Mouse (Mus musculus) embryo, embryonic 9.5 days (tissue): Measurements from ENCODE around the gene Scrg1.
A peak's percentile ranks its signal among the peaks of the same experiment; 100 is the strongest.
"Not testable (repeated sequence)": the region's sequence is repeated elsewhere in the genome, so short reads cannot be mapped to it uniquely, and the experiment has no call there.

Experiments used
- DNase-seq: peaks from one replicate; pipeline ENCODE4 v3.0.0-alpha.2; 2017; ENCODE audit errors: extremely low spot score

The Scrg1 gene

GRCm38 (mm10) chr8:57453361-57453760 is 2.4 kb upstream of the Scrg1 start:
- no peak for DNase-seq

- no peak for DNase-seq
Observed at GRCm38 (mm10) chr8:57457152-57457551, 1.4 kb downstream of the Scrg1 start.

DNA sequence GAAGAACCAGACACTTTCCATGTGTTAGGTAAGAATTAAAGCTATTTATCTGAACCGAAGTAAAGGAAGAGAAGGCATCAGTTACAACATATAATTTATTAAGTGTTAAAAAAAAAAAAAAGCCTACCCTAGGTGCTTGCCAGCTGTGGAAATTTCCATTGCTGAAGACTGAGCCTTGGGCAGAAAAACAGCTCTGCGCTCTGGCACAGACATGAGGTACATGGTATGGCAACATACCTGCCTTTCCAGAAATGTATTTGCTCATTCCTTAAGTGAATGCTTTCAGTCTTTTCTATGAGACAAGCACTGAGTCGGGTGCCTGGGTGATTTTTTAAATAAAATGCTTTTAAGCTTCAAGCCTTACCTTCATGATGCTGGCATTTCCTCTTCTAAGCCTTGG is 2.2 kb downstream of the Scrg1 start:
- no peak for DNase-seq

DNA sequence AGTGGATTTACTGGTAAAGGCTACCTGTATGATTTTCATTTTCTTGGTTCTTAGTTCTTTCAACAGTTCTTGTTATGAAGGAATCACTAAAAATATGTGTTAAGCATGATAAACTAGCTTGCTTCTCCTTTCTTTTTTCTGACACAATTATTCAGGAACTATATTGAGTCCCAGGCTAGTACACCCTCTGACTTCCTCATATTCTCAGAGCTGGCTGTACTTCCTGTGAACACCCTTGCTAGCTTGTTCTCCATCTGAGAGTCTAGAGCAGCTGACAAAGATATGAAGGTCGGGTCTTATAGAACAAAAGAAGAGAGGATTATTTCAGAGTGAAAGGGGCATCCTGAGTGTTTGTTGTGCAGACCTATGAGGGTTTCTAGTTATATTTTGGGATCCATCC is 7.1 kb downstream of the Scrg1 start:
- no peak for DNase-seq

DNA sequence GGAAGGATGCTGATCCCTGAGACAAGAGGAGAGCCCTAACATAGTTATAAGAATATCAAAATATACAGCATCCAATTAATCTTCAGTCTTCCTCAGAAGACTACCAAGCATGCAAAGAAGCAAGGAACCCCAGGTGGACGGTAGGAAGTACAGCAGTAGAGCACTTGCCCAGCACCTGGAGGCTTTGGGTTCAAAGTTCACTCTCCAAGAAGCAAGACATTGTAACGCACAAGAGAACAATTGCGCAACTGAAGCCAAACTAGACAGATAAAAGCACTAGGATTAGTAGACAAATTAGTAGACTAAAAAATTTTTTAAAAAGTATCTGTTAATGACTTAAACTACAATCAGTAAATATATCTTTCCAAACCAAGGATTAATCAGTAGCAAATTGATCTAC is 8.0 kb downstream of the Scrg1 start:
- no peak for DNase-seq

- DNase-seq, result no peak
Observed at GRCm38 (mm10) chr8:57468624-57469023, 12.9 kb downstream of the Scrg1 start.

- no peak for DNase-seq
Observed at GRCm38 (mm10) chr8:57470863-57471262, 15.1 kb downstream of the Scrg1 start.

DNA sequence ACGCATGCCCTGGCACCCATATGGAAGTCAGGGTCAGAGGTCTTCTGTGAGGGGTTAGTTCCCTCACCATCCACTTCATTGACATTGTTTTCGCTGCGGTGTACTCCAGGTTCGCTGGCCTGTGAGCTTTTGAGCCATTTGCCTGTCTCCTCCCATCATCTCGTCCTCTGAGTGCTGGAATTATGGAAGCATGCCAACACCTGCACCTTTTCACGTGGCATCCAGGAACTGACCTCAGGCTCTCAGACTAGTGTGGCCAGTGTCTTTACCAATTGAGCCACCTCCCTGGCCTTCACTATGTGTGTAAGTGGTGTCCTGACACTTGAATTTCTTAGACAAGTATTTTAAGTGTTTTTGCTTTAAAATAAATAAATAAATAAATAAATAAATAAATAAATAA is 18.0 kb downstream of the Scrg1 start:
- DNase-seq, result no peak

DNA sequence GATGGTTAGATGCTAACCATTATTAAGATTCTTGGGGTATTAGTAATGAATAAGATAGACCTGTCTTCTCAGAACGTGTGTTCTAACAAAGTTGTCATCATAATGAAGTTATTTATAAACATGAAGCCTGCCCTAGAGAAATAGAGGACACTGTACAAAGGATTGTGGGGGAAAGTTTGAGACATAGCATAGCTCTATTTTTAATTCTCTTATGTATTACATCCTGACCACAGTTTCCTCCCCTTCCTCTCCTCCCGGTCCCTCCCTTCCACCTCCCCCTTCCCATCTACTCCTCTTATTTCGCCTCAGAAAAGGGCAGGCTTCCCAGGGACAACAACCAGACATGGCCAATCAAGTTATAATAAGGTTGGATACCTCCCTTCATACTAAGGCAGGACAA is 22.7 kb downstream of the Scrg1 start:
- no peak for DNase-seq

DNA sequence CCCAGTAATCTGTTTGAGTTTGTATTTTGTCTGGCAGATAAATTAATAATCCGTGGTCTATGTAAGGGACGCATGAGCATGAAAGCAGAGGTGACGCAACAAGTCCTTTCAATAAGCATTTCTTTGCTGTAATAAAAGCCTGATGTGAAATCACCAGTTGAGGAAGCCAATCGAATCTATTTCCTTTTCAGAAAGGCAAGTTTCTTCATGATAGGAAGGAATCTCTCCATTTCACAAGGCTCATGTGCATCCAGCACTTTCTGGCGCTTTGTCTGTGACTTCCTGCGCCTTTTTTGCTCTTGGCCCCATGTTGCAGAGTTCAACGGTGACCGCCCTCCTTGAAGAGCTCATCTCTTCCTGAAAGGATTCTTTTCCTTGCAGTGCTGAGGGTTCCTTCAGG is 24.0 kb downstream of the Scrg1 start:
- no peak for DNase-seq

- no peak for DNase-seq
Observed at GRCm38 (mm10) chr8:57480606-57481005, 24.9 kb downstream of the Scrg1 start.

- DNase-seq, result peak; percentile 75
Observed at GRCm38 (mm10) chr8:57486491-57487440, 31.0 kb downstream of the Scrg1 start.

GRCm38 (mm10) chr8:57487441-57488155 is 31.9 kb downstream of the Scrg1 start, which contains the start of gene Sap30:
Gene Sap30, minus strand, starts transcription at chr8:57487860.
- peak; percentile 100 for DNase-seq

DNA sequence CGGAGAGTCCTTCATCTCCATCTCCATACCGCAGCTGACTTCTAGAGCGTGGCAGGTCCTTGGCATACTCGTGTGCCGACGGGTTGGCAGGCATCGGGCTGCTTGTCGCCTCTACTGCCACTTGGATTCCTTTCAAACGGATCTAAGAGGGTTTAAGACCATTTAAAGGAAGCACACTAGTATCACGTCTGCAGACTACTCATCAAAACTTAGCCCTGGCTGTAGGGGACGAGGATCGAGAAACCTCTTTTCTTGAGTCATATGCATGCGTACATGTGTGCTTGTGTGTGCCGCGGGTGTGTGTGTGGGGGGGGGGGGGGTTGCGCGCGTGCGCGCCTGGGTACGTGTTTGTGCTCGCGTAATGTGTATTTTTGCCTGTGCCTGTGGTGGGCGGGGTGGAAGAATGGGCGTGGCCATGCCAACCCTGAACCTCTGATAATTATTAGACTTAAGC is 32.6 kb downstream of the Scrg1 start:
- peak; percentile 82 for DNase-seq

DNA sequence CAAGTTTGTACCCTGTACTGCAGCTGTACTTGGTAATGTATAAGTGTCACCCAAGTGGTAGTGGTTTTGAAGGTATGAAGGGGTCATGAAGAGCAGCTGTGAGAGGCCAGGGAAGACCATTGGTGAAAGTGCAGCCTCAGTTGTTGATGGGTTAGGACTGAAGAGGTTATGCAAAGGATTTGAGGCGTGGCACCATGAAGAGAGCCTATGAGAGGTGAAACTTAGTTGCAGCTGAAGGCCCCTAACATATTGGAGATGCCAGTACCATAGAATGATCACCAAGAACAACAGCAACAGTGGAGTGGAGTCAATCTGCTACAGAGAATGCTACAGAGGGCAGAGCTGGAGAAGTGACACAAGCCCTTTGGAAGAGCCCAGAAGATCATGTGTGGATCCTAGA is 33.6 kb downstream of the Scrg1 start:
- no peak for DNase-seq

- DNase-seq, result no peak
Observed at GRCm38 (mm10) chr8:57489896-57490295, 34.2 kb downstream of the Scrg1 start.

DNA sequence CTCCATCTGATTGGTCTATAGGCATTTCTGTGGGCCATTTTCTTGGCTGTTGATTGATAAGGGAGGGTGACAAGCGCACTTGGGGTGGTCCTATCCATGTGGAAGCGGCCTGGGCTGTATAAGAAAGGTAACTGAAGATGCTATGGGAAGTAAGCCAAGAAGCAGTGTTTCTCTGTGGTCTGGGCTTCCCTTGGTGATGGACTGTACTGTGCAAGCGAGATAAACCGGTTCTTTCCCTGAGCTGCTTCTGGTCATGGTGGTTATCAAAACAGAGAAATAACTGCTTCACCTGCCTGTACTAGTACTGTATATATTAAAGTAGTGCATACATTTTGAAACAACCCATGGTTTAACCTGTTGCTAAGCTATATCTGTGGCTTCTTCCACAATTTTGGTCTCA is 36.1 kb downstream of the Scrg1 start:
- no peak for DNase-seq

GRCm38 (mm10) chr8:57498494-57498846 is 42.7 kb downstream of the Scrg1 start:
- DNase-seq, result no peak

- DNase-seq, result no peak
Observed at GRCm38 (mm10) chr8:57498847-57499511, 43.3 kb downstream of the Scrg1 start.

DNA sequence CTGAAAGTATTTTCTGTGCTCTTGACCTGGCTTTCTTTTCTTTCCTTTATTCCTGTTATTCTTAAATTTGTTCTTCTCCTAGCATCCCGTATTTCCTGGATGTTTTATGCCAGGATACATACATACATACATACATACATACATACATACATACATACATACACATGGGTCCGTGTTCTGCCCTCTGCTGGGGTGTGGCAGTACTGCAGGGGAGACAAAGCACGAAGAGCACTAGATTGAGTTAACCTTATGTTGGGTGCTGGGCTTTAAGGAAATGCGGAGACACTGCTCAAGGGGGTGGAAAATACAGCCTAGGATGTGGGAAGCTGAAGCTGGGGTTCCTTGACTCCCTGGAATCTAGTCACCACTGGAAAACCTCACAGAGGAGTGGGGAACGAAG is 47.9 kb downstream of the Scrg1 start:
- DNase-seq, result peak; percentile 74

DNA sequence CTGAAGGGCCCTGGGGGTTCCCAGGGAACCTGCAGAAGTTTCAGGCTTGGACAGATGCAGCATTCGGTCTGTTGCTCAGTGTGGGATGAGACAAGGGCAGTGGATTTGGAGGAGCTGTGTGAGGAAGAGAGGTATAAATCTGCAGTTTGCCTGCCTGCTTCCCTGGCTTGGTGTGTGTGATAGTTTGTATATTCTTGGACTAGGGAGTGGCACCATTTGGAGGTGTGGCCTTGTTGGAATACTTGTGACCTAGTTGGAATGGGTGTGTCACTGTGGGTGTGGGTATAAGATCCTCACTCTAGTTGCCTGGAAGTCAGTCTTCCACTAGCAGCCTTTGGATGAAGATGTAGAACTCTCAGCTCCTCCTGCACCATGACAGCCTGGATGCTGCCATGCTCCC is 49.8 kb downstream of the Scrg1 start:
- DNase-seq, result not testable (repeated sequence)

DNA sequence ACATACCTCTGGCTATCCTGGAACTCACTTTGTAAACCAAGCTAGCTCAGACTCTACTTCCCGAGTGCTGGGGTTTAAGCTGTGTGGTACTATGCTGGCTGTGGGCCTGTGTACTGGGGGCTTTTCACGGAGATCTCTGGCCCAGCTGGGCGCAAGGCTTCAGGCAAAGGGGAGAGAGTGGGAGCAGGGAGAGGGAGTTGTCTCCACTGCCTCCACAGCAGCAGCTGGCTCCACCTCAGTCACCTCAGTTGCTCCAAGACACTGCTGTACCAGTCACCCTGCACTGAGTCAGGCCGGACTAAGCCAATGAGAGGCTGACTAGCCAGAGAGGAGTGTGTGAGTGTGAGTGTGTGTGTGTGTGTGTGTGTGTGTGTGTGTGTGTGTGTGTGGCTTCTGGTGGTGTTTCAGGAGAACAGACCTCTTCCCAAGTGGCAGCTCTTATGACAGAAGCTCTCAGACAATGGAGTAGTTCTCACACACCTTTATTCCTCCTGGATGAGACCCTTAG is 51.9 kb downstream of the Scrg1 start:
- DNase-seq, result no peak
